Mouse (Mus musculus) lung, postnatal 4 days (tissue): ENCODE data around the gene Wdr17.
A peak's percentile ranks its signal among the peaks of the same experiment; 100 is the strongest.
"Not testable (repeated sequence)": the region's sequence is repeated elsewhere in the genome, so short reads cannot be mapped to it uniquely, and the experiment has no call there.

ENCODE experiments used
- DNase-seq, 2 experiments: peaks; one replicate each; pipeline ENCODE4 v3.0.0; 2021

The Wdr17 gene

GRCm38 (mm10) chr8:54791858-54792698 lies 94.9 kb downstream of the Wdr17 start:
- DNase-seq = no peak

- peak in 1 of 2 experiments; percentile 5 for DNase-seq
Measured at GRCm38 (mm10) chr8:54780134-54780942, 106.6 kb downstream of the Wdr17 start.

DNA sequence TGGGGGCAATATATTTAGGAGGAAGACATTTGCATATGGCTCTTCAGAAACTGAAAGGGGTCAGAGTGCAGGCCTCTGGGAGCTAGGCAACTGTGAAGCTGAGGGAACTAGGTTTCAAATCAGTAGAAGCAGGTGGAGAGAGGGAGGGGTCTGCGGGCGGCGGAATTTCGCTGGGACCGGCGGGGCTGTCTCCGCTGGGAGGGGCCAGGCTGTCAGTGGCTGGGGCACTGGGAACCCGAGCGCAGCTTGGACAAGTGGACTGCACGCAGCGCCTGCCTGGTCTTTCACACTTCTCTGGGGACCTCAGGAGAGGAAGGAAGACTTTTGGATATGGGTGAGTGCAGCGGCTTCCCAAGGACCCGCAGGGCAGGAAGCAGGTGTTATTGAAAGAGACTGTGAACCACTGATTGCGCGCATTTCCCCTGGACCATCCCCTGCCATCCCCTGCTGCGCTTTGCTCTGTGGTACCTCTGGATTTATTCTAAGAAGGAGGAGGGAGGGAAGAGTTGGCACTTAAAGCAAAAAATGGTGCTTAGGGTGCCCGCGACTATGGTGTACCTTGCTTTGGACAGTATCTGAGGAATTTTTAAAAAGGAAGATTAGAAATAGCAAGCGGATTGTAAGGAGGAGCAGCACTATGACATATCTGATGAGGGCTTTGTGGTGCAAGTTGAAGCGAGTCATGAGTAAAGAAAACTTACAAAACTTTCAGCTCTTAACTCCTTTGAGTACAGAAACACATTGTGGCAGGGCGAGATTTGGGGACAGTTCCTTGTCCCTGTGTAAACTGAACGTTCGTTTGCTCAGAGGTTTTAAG lies 107.5 kb downstream of the Wdr17 start:
- DNase-seq = peak; percentile 5 to 35

- no peak for DNase-seq
Measured at GRCm38 (mm10) chr8:54777012-54777411, 110.0 kb downstream of the Wdr17 start.

DNA sequence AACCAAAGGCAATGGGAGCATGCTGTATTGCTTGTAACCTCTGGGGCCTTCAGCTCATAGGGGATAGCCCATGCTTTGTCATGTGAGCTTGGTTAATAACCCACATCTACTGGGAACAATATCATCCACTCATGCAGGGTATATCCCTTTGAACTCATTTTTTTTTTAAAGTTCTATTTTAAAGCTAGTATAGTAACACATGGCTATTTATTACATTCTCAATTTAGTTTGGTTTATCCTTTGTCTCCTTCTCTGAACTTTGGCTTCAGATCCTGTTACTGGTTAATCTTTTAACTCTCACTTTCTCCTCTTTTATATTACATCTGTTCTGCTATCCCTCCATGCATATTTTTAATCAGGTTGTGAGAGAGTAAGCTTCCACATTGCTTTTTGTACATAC lies 110.7 kb downstream of the Wdr17 start:
- no peak for DNase-seq

GRCm38 (mm10) chr8:54757646-54758045 lies 129.3 kb downstream of the Wdr17 start:
- no peak for DNase-seq

- DNase-seq = no peak
Measured at GRCm38 (mm10) chr8:54736660-54737312, 150.2 kb downstream of the Wdr17 start.

DNA sequence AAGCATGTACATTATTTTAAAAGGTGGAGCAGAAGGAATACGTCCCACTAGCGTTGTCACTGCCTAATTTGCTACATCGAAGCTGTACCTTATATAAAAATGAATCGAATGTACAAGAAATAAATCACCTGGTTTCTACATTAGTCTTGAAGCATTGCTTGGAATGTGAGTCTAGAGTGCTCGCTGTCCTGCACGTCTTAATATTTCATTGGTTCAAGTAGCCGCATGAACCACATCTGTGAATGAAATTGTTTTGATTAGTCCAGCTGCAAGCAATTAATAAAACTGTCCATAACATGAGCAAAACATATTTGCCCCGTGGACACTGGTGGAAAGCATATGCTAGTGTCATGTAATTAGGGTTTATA lies 162.3 kb downstream of the Wdr17 start:
- DNase-seq = no peak

DNA sequence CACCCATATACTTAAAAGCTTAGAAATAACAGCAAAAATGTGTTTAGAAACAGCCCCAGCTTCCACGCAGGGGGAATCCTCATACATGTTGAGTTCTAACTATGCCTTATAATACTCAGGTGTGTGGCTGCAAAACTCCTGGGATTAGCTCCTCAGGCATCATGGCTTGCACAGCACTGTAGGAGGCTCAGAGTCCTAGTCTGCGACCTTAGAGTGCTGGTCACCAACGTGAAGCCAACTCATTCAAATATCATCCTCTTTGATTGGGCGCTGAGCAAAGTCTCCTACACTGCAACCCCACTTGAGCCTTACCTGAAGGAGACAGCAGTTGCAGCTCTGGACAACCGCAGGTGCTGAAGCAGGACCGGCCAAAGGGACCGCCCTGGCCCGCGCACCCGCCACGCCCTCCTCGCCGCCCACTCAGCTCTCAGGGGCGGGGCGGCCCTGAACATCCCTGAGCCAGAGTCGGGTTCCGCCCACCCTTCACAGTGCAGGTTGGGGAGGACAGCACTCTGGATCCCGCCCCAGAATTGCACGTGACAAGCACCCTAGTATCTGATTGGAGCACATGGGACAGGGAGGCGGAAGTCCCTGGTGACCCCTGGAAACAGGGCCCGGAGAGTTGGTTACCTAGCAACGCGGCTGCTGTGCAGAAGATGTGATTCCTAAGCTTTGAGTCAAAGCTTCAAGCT lies 162.9 kb downstream of the Wdr17 start:
- DNase-seq = peak; percentile 75 to 86

DNA sequence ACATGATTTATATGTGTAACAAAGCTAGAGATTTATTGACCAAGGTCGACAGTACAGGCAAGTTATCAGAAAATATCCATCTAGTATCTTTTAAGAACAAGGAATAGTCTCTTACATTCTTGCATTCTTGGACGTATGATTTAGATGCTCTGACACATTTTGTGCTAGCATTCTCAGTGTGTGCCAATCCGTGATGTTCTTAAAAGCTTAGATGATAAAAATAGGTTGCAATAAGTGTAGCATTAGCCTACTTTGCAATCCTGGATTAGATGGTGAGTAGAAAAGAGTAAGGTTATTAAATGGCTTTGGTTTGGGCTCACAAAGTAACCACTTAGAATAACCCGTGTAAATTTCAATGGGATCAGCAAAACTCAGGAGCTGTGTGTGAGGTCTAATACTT lies 168.5 kb downstream of the Wdr17 start:
- no peak for DNase-seq

DNA sequence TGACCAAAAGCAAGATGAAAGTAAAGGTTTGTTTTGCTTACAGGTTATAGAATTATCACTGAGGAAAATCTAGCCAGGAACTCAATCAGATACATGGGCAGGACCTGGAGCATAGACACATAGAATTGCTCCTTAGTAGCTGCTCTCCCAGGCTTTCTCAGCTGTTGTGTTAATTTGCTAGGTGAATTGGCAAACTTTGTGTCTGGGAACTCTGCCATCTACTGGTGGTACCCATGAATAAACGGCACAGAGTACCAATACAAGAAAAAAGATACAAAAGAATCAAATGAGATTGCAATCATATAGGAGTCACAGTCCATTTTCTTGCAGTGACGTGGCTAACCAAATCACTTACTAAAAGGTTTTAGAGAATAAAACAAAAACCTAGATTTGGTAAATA lies 181.2 kb downstream of the Wdr17 start:
- DNase-seq = no peak

- DNase-seq = no peak
Measured at GRCm38 (mm10) chr8:54671806-54672205, 215.2 kb downstream of the Wdr17 start.

DNA sequence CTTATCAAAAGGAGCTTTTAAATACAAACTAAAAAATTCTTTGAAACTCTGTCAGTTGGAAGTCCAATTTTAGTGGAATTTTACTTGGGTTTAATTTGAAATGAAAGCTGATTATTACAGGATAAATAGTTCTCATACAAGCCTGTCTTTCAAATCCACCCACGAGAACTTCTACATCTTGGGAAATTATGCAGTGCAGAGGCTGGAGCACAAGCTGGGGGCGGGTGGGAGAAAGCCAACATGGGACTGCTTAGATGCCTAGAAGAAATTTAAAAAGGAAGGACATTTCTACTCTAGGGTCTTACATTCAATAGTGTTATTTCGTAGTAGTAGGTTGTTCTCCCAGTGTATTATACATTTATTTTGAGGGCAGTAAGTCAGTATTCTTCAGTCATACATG lies 219.2 kb downstream of the Wdr17 start:
- no peak for DNase-seq

GRCm38 (mm10) chr8:54660675-54661074 lies 226.3 kb downstream of the Wdr17 start:
- DNase-seq = peak in 1 of 2 experiments; percentile 40

DNA sequence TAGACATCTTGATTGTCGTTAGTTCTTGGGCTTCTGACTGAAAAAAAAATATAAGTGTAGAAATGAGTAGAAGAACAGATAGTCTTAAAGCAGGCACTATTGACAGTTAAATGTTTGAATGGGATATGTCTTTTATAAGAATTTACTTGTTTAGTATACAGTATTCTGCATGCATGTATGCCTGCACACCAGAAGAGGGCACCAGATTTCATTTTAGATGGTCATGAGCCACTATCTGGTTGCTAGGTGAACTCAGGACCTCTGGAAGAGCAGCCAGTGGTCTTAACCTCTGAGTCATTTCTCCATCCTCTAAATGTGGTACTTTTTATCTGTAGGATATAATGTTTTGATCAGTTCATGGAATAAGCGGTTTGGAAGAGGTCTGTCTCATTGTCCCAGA lies 227.3 kb downstream of the Wdr17 start:
- no peak for DNase-seq

- DNase-seq = no peak
Measured at GRCm38 (mm10) chr8:54638634-54639033, 248.3 kb downstream of the Wdr17 start.

- not testable (repeated sequence) for DNase-seq
Measured at GRCm38 (mm10) chr8:54616710-54617109, 270.3 kb downstream of the Wdr17 start.

DNA sequence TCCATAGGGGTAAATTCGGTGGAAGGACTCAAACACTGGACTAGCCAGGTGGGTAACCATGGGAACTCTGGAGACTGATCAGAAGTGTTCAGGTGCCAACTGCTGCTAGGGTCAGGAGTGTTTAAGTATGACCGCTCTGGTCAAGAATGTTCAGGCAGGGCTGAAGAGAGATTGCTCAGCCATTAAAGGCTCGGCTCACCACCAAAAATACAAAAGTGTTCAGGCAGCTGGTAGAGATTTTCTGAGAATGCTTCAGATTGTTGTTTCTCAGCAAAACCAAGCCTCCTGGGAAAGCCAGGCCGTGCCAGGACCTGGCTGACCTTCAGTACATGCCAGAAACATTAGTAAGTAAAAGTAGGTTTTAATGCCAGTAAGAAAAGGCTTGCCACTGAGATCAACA lies 276.7 kb downstream of the Wdr17 start:
- no peak for DNase-seq

DNA sequence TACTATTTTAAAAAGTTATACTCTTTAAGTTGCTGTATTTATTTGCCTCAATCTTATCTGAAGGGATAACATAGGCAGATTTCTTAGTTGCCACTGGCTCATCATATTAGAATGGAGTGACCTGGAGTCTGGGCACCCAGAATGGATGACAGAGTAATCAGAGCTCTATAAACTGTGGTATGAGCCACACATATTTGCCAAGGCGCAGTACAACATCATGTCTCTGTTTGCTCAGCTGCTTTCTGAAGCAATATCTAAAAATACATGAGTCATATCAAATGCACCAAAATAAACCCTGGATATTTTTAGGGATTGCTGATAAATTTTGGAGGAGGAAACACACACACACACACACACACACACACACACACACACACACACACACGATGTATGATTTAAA lies 277.6 kb downstream of the Wdr17 start:
- DNase-seq = no peak

GRCm38 (mm10) chr8:54603440-54603839 lies 283.5 kb downstream of the Wdr17 start:
- DNase-seq = no peak

DNA sequence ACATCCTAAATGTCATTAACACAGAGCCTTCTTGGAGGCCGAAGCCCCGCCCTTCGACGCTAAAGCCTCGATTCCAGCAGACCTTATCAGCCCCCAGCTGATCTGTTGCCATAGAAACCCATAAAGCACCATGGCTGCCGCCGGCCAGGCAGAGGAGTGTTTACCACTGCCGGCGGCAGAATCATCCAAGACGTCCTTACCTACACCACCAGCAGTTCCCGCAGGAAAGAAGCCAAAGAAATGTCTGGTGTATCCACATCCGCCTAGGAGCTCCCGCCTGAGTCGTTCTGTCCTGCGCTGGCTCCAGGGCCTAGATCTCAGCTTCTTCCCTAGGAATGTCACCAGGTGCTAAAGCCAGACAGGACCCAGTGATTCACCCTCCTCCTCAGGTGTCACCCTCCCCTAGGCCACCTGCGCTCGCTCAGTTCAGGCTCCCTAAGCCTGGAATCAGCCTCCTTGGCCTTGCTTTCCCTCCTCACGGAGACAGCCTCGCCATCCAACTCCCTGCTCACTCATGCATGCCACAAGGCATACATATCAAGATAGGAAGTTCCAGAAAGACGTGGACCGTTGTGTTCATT lies 286.2 kb downstream of the Wdr17 start, which contains the start of gene Spata4:
Spata4 (plus strand) TSS at position 111 of the 581 bp plus-strand sequence.
- DNase-seq = peak; percentile 9 to 37

DNA sequence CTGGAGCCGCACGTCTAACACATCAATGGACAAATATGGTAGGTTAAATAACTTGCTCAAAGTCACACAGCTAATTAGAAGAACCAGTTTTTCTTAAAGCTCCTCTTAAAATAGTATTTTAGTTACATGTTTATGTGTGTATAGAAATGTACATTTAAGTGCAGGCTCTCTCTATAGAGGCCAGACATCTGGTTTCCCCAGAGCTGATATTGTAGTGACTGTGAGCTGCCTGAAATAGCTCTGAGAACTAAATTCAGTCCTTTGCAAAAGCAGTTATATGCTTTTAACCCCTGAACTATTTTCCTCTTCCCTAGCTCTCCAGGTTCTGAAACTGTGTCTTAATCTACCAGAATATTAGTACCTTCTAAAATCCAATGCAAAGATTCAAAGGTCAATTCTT lies 289.6 kb downstream of the Wdr17 start:
- no peak for DNase-seq
